Mouse (Mus musculus) liver, embryonic 14.5 days (tissue): ENCODE data around the gene Arrb1.

Source experiments
- CTCF ChIP-seq: IDR thresholded peaks from 2 replicates; pipeline ENCODE4 v1.5.1; 2016; ENCODE audit warnings: antibody characterized with exemption, low read depth, control low read depth
- EP300 ChIP-seq: IDR thresholded peaks from 2 replicates; pipeline ENCODE4 v1.6.1; 2016; ENCODE audit warnings: antibody characterized with exemption, low read depth

DNA sequence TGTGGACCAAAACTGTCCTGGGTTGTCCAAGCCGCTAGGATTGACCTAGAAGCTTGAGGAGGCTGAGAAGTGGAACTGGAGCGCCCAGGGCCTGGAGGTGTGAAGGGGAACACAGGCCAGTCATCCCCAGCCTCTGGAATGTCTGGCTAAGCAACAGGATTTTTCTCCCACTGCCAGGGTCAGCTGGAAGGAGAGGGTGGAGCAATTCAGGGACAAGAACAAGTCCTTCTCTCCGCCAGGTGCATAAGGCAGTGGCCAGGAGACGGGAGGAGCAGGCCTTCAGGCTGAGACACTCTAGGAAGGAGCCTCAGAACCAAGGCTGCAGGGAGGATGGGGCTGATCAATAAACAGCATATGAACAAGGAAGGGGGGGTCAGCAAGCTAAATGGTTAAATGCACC, 3.2 kb downstream of the Arrb1 start:
- no peak for TF ChIP-seq CTCF
- TF ChIP-seq EP300, result no peak
